Mouse (Mus musculus) cortical plate, adult 2 months (tissue): ENCODE data around the gene Gm4871.

Source experiments
- CTCF ChIP-seq: fragments of 200-500 bp; IDR thresholded peaks from 2 replicates; pipeline ENCODE4 v1.5.1; 2011; ENCODE audit warnings: mild to moderate bottlenecking, control low read depth, low read length; ENCODE audit not compliant: insufficient read depth; ENCODE audit errors: extremely low read depth
- POLR2A ChIP-seq: fragments of 200-500 bp; IDR thresholded peaks from 2 replicates; pipeline ENCODE4 v1.6.1; 2011; ENCODE audit warnings: mild to moderate bottlenecking, low read length, control low read depth; ENCODE audit not compliant: insufficient read depth; ENCODE audit errors: extremely low read depth

DNA sequence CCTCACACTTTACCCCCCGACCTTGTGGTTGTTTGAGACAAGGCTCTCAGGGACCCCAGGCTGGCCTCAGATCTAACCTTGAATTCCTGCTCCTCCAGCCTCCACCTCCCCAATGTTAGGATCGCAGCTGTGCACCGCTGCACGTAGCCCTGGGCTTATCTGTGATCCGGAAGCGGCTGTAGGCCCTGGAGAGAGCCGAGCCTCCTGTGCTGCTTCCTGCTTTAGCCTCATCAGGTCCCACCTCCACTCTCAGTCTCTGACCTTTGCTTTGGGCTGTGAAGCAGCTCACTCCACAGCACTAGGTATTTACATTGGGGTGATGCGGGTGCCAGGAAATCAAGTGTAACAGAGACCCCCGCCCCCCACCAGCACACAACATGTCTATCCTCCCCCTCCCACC, 28.1 kb downstream of the Gm4871 start:
- no peak for TF ChIP-seq POLR2A
- TF ChIP-seq CTCF: no peak
